Mouse (Mus musculus): ENCODE measurements around the gene Utp14b. TPM values are rescaled to one million over a fixed set of nuclear protein-coding genes. Genes with fewer than 3 reads are reported as not detected.
A peak's percentile ranks its signal among the peaks of the same experiment; 100 is the strongest.

Utp14b gene
- total and polyA plus RNA-seq, 2 experiments from 2014 or later = 2.8 to 12.4 TPM

DNA sequence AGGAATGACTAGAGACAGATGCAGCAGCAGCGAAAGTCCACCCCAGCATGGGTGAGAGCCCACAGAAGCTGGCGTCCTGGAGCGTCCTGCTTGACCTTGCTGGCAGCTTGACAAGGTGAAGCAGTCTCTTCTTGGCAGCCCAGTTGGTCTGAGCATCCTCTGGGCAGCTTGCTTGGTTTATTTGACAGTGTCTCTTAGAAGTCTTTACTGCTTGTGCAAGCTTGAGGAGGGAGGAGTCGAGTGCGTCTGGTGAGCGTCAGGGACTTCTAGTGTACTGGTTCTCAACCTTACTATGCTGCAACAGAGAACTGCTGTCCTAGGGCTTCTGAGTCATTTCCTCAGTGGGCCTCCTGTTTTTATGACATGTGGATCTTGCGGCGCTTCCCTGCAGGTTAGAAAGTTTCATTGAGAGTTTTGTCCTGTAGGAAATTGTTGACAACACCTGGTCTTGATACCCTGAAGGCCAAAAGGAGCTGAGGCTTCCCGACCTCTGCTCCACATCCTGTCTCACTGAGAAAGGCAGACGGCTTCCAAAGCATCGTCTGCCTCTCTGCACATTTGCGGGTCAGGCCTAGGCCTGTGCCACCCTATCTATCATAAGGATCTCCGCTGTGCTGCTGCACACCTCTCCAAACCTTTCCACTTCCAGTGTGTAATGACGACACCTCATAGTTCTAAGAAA lies 44.6 kb downstream of the Utp14b start:
- TF ChIP-seq CTCF (IDR thresholded peaks at IDR 0.05; ENCODE audit: low read depth) = no peak
- ATAC-seq (no peak), DNase-seq (no peak)
- peaks cover 66% of the 10 kb centered on the region for H3K36me3 ChIP-seq (ENCODE audit: insufficient read depth)
- no peak overlapping the region for H3K4me3 ChIP-seq (ENCODE audit: low read depth, low read length)
- no peak overlapping the region for H3K27ac ChIP-seq (ENCODE audit: low read depth, low read length)
- WGBS = 90% methylated on average over 14 of the region's 14 CpGs
- H3K9ac ChIP-seq = no peak overlapping the region
- H3K4me1 ChIP-seq (ENCODE audit: insufficient read depth) = no peaks in the 10 kb centered on the region
- H3K9me3 ChIP-seq (ENCODE audit: low read length) = no peaks in the 10 kb centered on the region
- no peaks in the 10 kb centered on the region for H3K27me3 ChIP-seq (ENCODE audit: insufficient read depth, low read length)
- no peak overlapping the region for H3K4me2 ChIP-seq (ENCODE audit: low read depth)

DNA sequence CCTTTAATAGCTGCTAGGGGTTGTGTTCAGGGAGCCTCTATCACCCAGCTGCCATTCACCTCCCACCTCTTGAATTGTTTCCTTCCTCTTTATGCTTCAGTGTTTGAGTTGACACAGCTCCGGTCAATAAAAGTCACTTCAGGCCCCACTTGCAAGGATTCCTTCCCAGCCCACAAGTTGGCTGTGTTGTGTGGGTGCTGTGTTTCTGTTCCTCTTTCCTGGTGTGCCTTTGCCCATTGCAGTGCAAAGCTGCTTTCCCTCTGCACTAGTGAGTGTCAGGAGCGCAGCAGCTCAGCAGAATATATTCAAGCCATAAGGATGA lies 45.1 kb downstream of the Utp14b start:
- 95% methylated on average over 2 of the region's 2 CpGs for WGBS
- Histone ChIP-seq H3K36me3 (ENCODE audit: insufficient read depth) (peaks cover 63% of the 10 kb centered on the region), H3K9ac (no peak overlapping the region)

DNA sequence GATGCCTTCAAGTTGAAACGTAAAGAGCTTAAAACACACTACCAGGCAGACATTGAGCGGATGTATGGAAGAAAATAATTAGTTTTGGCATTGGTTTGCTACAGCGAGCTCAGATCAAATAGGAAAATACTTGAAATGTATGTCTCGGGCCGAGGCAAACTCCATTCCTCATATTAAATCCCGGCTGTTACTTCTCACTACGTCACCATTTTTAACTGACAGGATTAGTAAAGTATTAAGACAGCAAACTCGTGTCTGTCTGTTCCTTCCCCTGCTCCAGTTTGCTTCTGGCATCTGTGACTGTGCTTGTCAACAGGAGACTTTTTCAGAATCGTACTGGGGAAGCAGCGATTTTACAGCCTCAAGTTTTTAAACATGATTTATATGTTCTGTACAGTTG lies 48.5 kb downstream of the Utp14b start:
- WGBS = 81% methylated on average over 10 of the region's 10 CpGs

More for the DNA sequence above, 45.1 kb downstream of the Utp14b start:
- no peak for ATAC-seq
- no peak overlapping the region for H3K4me2 ChIP-seq (ENCODE audit: low read depth)
- DNase-seq = no peak
- H3K27ac ChIP-seq (ENCODE audit: low read depth, low read length) = no peak overlapping the region
- no peaks in the 10 kb centered on the region for H3K4me1 ChIP-seq (ENCODE audit: insufficient read depth)
- no peaks in the 10 kb centered on the region for H3K27me3 ChIP-seq (ENCODE audit: insufficient read depth, low read length)
- H3K9me3 ChIP-seq (ENCODE audit: low read length) = no peaks in the 10 kb centered on the region
- H3K4me3 ChIP-seq (ENCODE audit: low read depth, low read length) = no peak overlapping the region
- no peak for TF ChIP-seq CTCF (IDR thresholded peaks at IDR 0.05; ENCODE audit: low read depth)

DNA sequence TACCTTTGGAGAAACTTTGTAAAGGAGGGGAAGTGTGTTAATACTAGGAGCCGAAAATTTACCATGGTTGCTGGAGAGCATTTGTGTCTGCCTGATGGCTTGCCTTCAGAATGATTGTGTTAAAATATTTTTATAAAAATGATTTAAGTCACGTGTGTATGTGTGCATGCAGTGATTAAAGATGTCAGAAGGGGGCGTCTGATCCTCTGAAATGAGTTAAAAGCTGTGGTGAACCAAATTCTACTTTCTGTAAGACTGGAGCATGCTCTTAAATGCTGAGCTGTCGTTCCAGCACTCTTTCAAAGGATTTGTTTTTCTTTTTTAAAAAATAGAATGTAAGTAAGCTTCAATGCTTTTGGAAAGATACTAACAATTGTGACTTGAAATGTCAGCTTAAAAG lies 49.4 kb downstream of the Utp14b start:
- 49% methylated on average over 4 of the region's 4 CpGs for WGBS
- H3K4me2 ChIP-seq (ENCODE audit: low read depth) = no peak overlapping the region
- H3K36me3 ChIP-seq (ENCODE audit: insufficient read depth) = peaks cover 32% of the 10 kb centered on the region
- no peak overlapping the region for H3K9ac ChIP-seq
- DNase-seq (peak; percentile 58), ATAC-seq (peak; percentile 48; the same call in 1 of the 2 replicates)
- H3K9me3 ChIP-seq (ENCODE audit: low read length) = no peaks in the 10 kb centered on the region
- no peak overlapping the region for H3K4me3 ChIP-seq (ENCODE audit: low read depth, low read length)
- peak; percentile 55 for TF ChIP-seq CTCF (IDR thresholded peaks at IDR 0.05; ENCODE audit: low read depth)
- no peaks in the 10 kb centered on the region for H3K27me3 ChIP-seq (ENCODE audit: insufficient read depth, low read length)
- H3K4me1 ChIP-seq (ENCODE audit: insufficient read depth) = no peaks in the 10 kb centered on the region
- no peak overlapping the region for H3K27ac ChIP-seq (ENCODE audit: low read depth, low read length)

More for the DNA sequence above, 48.5 kb downstream of the Utp14b start:
- H3K9me3 ChIP-seq (ENCODE audit: low read length) = no peaks in the 10 kb centered on the region
- no peak for TF ChIP-seq CTCF (IDR thresholded peaks at IDR 0.05; ENCODE audit: low read depth)
- no peaks in the 10 kb centered on the region for H3K27me3 ChIP-seq (ENCODE audit: insufficient read depth, low read length)
- H3K4me3 ChIP-seq (ENCODE audit: low read depth, low read length) = no peak overlapping the region
- H3K4me1 ChIP-seq (ENCODE audit: insufficient read depth) = no peaks in the 10 kb centered on the region
- ATAC-seq (no peak), DNase-seq (no peak)
- H3K4me2 ChIP-seq (ENCODE audit: low read depth) = no peak overlapping the region
- peaks cover 40% of the 10 kb centered on the region for H3K36me3 ChIP-seq (ENCODE audit: insufficient read depth)
- no peak overlapping the region for H3K27ac ChIP-seq (ENCODE audit: low read depth, low read length)
- H3K9ac ChIP-seq = no peak overlapping the region

DNA sequence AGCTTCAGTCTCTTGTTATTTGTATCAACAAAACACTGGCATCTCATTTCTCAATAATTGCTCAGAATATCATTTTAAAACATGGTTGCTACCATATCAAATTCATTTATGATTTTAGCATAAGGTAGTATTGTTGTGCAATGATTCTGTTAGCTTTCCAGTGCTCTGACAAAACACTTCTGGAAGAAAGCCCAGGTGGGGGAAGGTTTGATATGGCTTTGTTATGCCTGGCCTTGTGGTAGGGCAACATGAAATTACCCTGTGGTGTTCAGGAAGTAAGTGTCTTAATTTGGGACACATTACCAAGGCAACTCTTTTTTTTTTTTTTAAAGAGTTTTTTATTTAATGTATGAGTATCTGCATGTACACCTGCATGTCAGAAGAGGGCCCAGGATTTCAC lies 52.2 kb downstream of the Utp14b start:
- Histone ChIP-seq H3K4me3 (ENCODE audit: low read depth, low read length) (no peak overlapping the region), H3K9ac (no peak overlapping the region), H3K27ac (ENCODE audit: low read depth, low read length) (no peak overlapping the region), H3K36me3 (ENCODE audit: insufficient read depth) (peaks cover 10% of the 10 kb centered on the region; the same call in 1 of the 2 replicates), H3K27me3 (ENCODE audit: insufficient read depth, low read length) (no peaks in the 10 kb centered on the region), H3K4me1 (ENCODE audit: insufficient read depth) (no peaks in the 10 kb centered on the region), H3K4me2 (ENCODE audit: low read depth) (no peak overlapping the region), H3K9me3 (ENCODE audit: low read length) (no peaks in the 10 kb centered on the region)
- TF ChIP-seq CTCF (IDR thresholded peaks at IDR 0.05; ENCODE audit: low read depth) = no peak
- DNase-seq (no peak), ATAC-seq (no peak)

DNA sequence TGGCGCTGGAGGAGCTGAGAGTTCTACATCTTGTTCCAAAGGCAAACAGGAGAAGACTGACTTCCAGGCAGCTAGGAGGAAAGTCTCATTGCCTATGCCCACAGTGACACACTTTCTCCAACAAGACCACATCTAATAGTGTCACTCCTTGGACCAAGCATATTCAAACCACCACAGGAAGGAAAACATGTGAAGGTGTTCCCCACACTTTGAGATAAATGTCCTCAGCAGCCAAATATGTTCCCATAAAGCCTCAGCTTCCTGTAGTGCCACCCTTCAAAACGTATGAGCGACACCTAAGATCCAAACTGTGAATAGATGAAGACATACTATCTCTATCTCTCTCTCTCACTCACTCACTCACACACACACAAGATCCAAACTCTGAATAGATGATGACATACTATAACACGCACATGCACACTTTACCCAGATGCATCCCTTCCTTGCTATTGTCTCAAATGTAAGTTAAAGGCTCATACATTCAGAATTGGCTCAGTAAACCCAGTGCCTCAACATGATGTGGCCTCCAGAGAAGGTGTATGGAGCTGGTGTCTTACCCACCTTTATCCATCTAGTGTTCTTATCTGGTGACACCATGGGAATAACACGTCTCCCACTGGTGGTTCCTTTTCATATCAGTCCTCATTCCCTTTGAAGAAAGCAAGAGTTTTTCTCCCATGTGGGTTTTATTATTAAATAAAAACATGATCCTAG lies 52.9 kb downstream of the Utp14b start:
- no peak for TF ChIP-seq CTCF (IDR thresholded peaks at IDR 0.05; ENCODE audit: low read depth)
- WGBS = 92% methylated on average over 5 of the region's 5 CpGs
- ATAC-seq (no peak), DNase-seq (no peak)
- no peak overlapping the region for H3K9ac ChIP-seq
- no peak overlapping the region for H3K4me3 ChIP-seq (ENCODE audit: low read depth, low read length)
- H3K27me3 ChIP-seq (ENCODE audit: insufficient read depth, low read length) = no peaks in the 10 kb centered on the region
- no peaks in the 10 kb centered on the region for H3K9me3 ChIP-seq (ENCODE audit: low read length)
- no peaks in the 10 kb centered on the region for H3K4me1 ChIP-seq (ENCODE audit: insufficient read depth)
- no peak overlapping the region for H3K4me2 ChIP-seq (ENCODE audit: low read depth)
- peaks cover 7% of the 10 kb centered on the region; the same call in 1 of the 2 replicates for H3K36me3 ChIP-seq (ENCODE audit: insufficient read depth)
- no peak overlapping the region for H3K27ac ChIP-seq (ENCODE audit: low read depth, low read length)

Other genes with a start within 250 kb of the Utp14b start
- gene Farsb, start 169.1 kb upstream of the Utp14b start, total RNA-seq (2014; rRNA removed) = 90.6 and 96.9 TPM in 2 replicates
- gene Farsb, start 169.1 kb upstream of the Utp14b start, polyA plus RNA-seq (2015; fragmentation: Nextera tagmentation; extraction: Ambion mirVana) = 152 and 154 TPM in 2 replicates
- gene Mogat1, start 147.0 kb upstream of the Utp14b start, total RNA-seq (2014; rRNA removed) = 1.1 TPM in 1 of 2 replicates, not detected in the other
- 0.34 TPM in 1 of 2 replicates, not detected in the other for gene Mogat1, start 147.0 kb upstream of the Utp14b start, polyA plus RNA-seq (2015; fragmentation: Nextera tagmentation; extraction: Ambion mirVana)
- gene BC035947, start 145.9 kb upstream of the Utp14b start, total RNA-seq (2014; rRNA removed) = 0.69 and 1.5 TPM in 2 replicates
- 0.30 and 0.40 TPM in 2 replicates for gene BC035947, start 145.9 kb upstream of the Utp14b start, polyA plus RNA-seq (2015; fragmentation: Nextera tagmentation; extraction: Ambion mirVana)
- 103 and 107 TPM in 2 replicates for gene Acsl3, start 213 bp upstream of the Utp14b start, total RNA-seq (2014; rRNA removed)
- 59.6 and 75.6 TPM in 2 replicates for gene Acsl3, start 213 bp upstream of the Utp14b start, polyA plus RNA-seq (2015; fragmentation: Nextera tagmentation; extraction: Ambion mirVana)
- gene Kcne4, start 158.7 kb downstream of the Utp14b start, total RNA-seq (2014; rRNA removed) = 0.77 and 2.0 TPM in 2 replicates
- 1.9 and 3.0 TPM in 2 replicates for gene Kcne4, start 158.7 kb downstream of the Utp14b start, polyA plus RNA-seq (2015; fragmentation: Nextera tagmentation; extraction: Ambion mirVana)

Data from forebrain, postnatal 0 days (tissue).